Mouse (Mus musculus): Measurements from ENCODE around the gene Bnipl. TPM values are rescaled to one million over a fixed set of nuclear protein-coding genes. Genes with fewer than 3 reads are reported as not detected.

Bnipl gene
- total RNA-seq, 2 experiments from 2014 or later, result 0.16 to 0.29 TPM

- DNase-seq (ENCODE audit: low spot score in 2 of 2), result no peak
Observed at GRCm38 (mm10) chr3:95240900-95241299, 10.1 kb downstream of the Bnipl start.

GRCm38 (mm10) chr3:95239971-95240370 is 11.0 kb downstream of the Bnipl start:
- no peak for DNase-seq (ENCODE audit: low spot score in 2 of 2)

GRCm38 (mm10) chr3:95239022-95239421 is 12.0 kb downstream of the Bnipl start:
- DNase-seq (ENCODE audit: low spot score in 2 of 2), result no peak

- no peak for DNase-seq (ENCODE audit: low spot score in 2 of 2)
Observed at GRCm38 (mm10) chr3:95237541-95238099, 13.4 kb downstream of the Bnipl start.

- no peak for DNase-seq (ENCODE audit: low spot score in 2 of 2)
Observed at GRCm38 (mm10) chr3:95235386-95236301, 15.3 kb downstream of the Bnipl start.

GRCm38 (mm10) chr3:95233303-95233980 is 17.6 kb downstream of the Bnipl start:
- DNase-seq (ENCODE audit: low spot score in 2 of 2), result no peak

- DNase-seq (ENCODE audit: low spot score in 2 of 2), result no peak
Observed at GRCm38 (mm10) chr3:95232771-95233170, 18.2 kb downstream of the Bnipl start.

GRCm38 (mm10) chr3:95231298-95232221 is 19.4 kb downstream of the Bnipl start, which contains the start of gene Mllt11:
Mllt11 (minus strand) TSS chr3:95232171.
- no peak for DNase-seq (ENCODE audit: low spot score in 2 of 2)

GRCm38 (mm10) chr3:95230495-95231297 is 20.3 kb downstream of the Bnipl start:
- no peak for DNase-seq (ENCODE audit: low spot score in 2 of 2)

GRCm38 (mm10) chr3:95229781-95230494 is 21.1 kb downstream of the Bnipl start:
- DNase-seq (ENCODE audit: low spot score in 2 of 2), result peak in 1 of 2 experiments; percentile 58

GRCm38 (mm10) chr3:95228894-95229780 is 21.9 kb downstream of the Bnipl start:
- peak in 1 of 2 experiments; percentile 45 for DNase-seq (ENCODE audit: low spot score in 2 of 2)

GRCm38 (mm10) chr3:95228148-95228893 is 22.7 kb downstream of the Bnipl start, which contains the start of gene Cdc42se1:
Cdc42se1 (plus strand) TSS chr3:95228732.
- peak; percentile 77 to 86 for DNase-seq (ENCODE audit: low spot score in 2 of 2)

- DNase-seq (ENCODE audit: low spot score in 2 of 2), result no peak
Observed at GRCm38 (mm10) chr3:95227214-95227613, 23.8 kb downstream of the Bnipl start.

GRCm38 (mm10) chr3:95224295-95224694 is 26.7 kb downstream of the Bnipl start:
- DNase-seq (ENCODE audit: low spot score in 2 of 2), result no peak

- no peak for DNase-seq (ENCODE audit: low spot score in 2 of 2)
Observed at GRCm38 (mm10) chr3:95223041-95223440, 28.0 kb downstream of the Bnipl start.

- DNase-seq (ENCODE audit: low spot score in 2 of 2), result no peak
Observed at GRCm38 (mm10) chr3:95218466-95219137, 32.4 kb downstream of the Bnipl start.

Measured in gastrocnemius, postnatal 4 days (tissue).